Mouse (Mus musculus) erythroblast, embryonic 14.5 days (primary cell): ENCODE data around the gene Cnot11. TPM values are rescaled to one million over a fixed set of nuclear protein-coding genes. Genes with fewer than 3 reads are reported as not detected.

ENCODE experiments used
- H3K27me3 ChIP-seq: 2 replicates; pipeline ENCODE4 v1.6.1; 2012; ENCODE audit warnings: inconsistent platforms; ENCODE audit not compliant: control insufficient read depth
- H3K36me3 ChIP-seq: 2 replicates; pipeline ENCODE4 v1.6.1; 2012; ENCODE audit warnings: mild to moderate bottlenecking, inconsistent platforms; ENCODE audit not compliant: control insufficient read depth
- H3K4me1 ChIP-seq: 2 replicates; pipeline ENCODE4 v1.6.1; 2012; ENCODE audit warnings: inconsistent platforms; ENCODE audit not compliant: control insufficient read depth
- H3K4me3 ChIP-seq: replicated peaks from 2 replicates; pipeline ENCODE3; 2012; ENCODE audit warnings: moderate library complexity, mild to moderate bottlenecking, inconsistent platforms
- H3K9me3 ChIP-seq: 2 replicates; pipeline ENCODE4 v1.6.1; 2012; ENCODE audit warnings: low read length, inconsistent platforms, mixed read lengths; ENCODE audit not compliant: control insufficient read depth
- GATA1 ChIP-seq: IDR thresholded peaks from 2 replicates; pipeline ENCODE4 v1.6.1; 2012; ENCODE audit warnings: low read length, inconsistent platforms, mixed read lengths
- TAL1 ChIP-seq: IDR thresholded peaks from 3 replicates; pipeline ENCODE4 v1.6.1; 2012; ENCODE audit warnings: low read length, inconsistent platforms, mixed read lengths
- polyA plus RNA-seq: library from polyadenylated mRNA; stranded (reverse); fragments of >175 nt; gene quantifications from 2 replicates; pipeline ENCODE4 v1.2.3, GENCODE M21; 2012

The Cnot11 gene
- polyA plus RNA-seq, 1 experiment = 3.7 TPM

DNA sequence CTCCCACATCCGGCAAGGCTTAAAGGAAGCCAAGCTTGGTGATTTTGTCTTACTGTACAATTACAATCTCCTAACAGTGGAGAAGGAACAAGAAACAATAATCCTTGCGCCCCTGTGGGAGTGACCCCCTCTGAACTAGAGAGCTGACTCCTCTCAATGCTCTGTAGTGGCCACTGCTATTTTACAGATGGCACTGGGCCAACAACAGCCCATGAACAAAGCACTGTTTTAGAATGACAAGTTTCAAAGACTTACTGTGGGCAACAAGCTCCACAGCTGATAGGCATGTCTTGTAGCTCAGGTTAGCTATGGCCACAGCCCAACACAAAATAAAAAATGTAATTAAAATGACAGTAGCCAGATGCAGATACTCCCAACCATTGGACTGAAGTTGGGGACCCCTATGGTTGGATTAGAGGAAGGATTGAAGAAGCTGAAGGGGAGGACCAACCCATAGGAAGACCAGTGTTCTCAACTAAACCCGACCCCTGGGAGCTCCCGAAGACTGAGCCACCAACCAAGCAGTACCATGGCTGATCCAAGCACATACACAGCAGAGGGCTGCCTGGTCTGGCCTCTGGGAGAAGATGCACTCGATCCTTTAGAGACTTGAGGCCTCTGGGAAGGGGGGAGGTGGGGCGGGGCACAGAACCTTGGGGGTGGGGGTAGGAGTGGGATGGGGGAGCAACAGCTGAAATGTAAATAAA, 11.5 kb downstream of the Cnot11 start:
- peaks cover 85% of the 10 kb centered on the region for H3K36me3 ChIP-seq
- H3K4me3 ChIP-seq = no peak overlapping the region
- H3K4me1 ChIP-seq = no peaks in the 10 kb centered on the region
- no peaks in the 10 kb centered on the region for H3K9me3 ChIP-seq
- TF ChIP-seq TAL1 (no peak), GATA1 (no peak)
- H3K27me3 ChIP-seq = no peaks in the 10 kb centered on the region

DNA sequence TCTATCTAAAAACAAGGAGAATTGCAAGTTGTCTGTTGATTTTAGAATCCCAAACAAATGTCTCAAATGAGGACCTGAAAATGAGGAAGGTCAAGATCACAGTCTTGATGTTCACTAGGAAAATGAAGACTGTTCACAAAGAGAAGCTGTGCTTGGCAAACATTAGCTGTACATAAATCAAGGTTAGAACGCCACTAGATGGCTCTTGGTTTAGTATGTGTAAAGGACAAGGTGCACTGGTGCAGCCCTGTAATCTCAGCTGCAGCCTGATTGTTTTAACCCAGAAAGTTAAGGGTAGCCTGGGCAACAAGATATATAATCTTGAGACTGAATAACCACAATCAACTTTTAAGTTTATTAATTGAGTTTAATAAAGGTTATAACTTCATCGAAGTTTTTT, 12.4 kb downstream of the Cnot11 start:
- Histone ChIP-seq H3K4me1 (no peaks in the 10 kb centered on the region), H3K4me3 (no peak overlapping the region), H3K36me3 (peaks cover 83% of the 10 kb centered on the region), H3K27me3 (no peaks in the 10 kb centered on the region), H3K9me3 (no peaks in the 10 kb centered on the region)
- TF ChIP-seq TAL1 (no peak), GATA1 (no peak)

- Histone ChIP-seq H3K27me3 (no peaks in the 10 kb centered on the region), H3K4me1 (no peaks in the 10 kb centered on the region), H3K4me3 (no peak overlapping the region), H3K9me3 (no peaks in the 10 kb centered on the region), H3K36me3 (peaks cover 81% of the 10 kb centered on the region)
- no peak for TF ChIP-seq TAL1
Measured at GRCm38 (mm10) chr1:39549831-39550230, 15.0 kb downstream of the Cnot11 start.

DNA sequence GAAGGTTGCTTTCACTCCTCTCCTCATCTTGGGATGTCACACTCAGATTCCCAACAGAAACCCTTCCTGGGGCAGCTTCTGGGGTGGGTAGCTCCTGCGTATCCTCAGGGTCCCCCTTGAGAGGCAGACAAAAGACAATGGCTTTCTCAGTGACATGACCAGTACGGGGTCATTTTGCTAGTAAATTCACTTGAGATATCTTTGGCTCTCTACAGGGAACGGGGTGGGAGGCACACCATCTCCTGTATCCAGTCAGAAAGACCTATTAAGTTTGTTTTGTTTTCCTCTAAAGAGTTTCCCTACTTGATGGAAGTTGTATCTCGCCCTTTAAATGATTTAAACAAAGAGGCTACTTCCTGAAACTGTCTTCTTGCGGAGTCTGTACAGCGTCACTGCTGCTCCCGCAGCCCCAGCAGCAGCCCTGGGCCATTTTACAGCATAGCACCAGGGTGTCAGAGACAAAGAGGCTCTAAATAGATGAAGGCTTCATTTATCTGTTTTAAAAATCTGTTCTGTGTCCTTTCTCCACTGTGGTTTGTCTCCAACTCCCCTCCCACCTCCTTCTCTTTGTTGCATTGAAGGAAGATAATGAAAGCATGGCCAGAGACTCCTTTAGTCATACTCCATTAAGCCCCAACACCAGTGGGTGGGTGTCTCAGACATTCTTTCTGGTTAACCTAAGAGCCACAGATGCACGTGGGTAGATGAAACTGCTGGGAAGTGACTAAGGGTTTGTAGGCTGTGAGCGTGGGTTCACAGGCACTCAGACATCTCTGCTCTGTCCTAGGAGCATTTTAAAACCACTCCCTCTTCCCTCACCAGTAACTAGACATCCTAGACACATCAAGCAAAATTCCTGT, 21.0 kb downstream of the Cnot11 start:
- H3K36me3 ChIP-seq = peaks cover 84% of the 10 kb centered on the region
- no peaks in the 10 kb centered on the region for H3K9me3 ChIP-seq
- H3K27me3 ChIP-seq = no peaks in the 10 kb centered on the region
- H3K4me3 ChIP-seq = no peak overlapping the region
- TF ChIP-seq TAL1 (no peak), GATA1 (no peak)
- H3K4me1 ChIP-seq = no peaks in the 10 kb centered on the region

DNA sequence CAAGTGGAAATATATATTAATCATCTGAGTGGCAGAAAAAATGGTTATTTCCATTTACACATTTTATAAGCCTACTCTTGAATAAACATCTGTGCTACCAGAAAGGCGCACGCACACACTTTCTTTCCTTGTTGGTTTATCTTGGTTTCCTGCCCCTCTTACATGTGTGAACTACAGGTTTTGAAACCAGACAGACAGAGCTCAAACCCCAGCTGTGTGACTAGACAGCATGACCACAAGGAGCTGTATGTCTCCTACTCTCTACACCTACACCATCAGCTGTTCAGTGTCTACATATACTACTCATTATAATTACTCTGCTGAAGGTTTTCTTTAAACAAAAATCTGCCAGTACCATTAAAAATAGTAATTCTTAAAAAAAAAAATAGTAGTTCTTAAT, 24.2 kb downstream of the Cnot11 start:
- peaks cover 88% of the 10 kb centered on the region for H3K36me3 ChIP-seq
- H3K4me3 ChIP-seq = no peak overlapping the region
- no peaks in the 10 kb centered on the region for H3K27me3 ChIP-seq
- H3K9me3 ChIP-seq = no peaks in the 10 kb centered on the region
- TF ChIP-seq GATA1 (no peak), TAL1 (no peak)
- H3K4me1 ChIP-seq = no peaks in the 10 kb centered on the region

DNA sequence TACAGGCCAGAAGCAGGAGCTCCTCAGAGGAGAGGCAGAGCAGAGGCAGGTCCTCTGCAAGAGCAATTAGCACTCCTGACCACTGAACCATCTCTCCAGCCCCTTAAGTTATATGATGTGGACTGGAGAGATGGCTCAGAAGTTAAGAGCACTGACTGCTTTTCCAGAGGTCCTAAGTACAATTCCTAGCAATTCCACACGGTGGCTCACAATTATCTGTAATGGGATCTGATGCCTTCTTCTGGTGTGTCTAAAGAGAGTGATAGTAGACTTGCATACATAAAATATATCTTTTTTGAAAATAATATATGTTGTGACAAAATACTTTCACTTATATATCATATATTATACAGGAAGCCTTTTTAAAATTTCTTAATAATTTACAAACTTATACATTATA, 27.1 kb downstream of the Cnot11 start:
- Histone ChIP-seq H3K4me3 (no peak overlapping the region), H3K27me3 (no peaks in the 10 kb centered on the region), H3K9me3 (no peaks in the 10 kb centered on the region), H3K4me1 (no peaks in the 10 kb centered on the region), H3K36me3 (peaks cover 71% of the 10 kb centered on the region)
- TF ChIP-seq TAL1 (no peak), GATA1 (no peak)

DNA sequence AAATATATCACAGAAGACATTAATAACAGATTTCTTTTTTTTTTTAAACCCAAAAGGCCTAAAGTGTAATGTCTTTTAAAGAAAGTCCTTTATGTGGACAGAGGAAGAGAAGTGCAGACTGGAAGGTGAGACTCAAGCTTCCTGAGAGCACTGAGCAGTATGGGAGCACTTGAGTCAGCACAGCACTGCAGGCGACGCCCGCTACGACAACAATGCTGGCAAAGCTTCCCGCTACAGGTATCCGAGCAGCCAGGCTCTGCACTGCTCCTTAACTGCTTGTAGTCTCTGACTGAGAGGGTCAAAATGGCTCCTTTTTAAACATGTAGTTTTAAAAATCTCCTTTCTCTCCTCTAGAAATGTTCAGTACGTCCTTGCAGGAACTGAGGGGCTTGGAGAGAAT, 28.4 kb downstream of the Cnot11 start:
- H3K4me3 ChIP-seq = no peak overlapping the region
- no peak for TF ChIP-seq TAL1
- TF ChIP-seq GATA1 = no peak
- no peaks in the 10 kb centered on the region for H3K4me1 ChIP-seq
- no peaks in the 10 kb centered on the region for H3K9me3 ChIP-seq
- H3K27me3 ChIP-seq = no peaks in the 10 kb centered on the region
- H3K36me3 ChIP-seq = peaks cover 63% of the 10 kb centered on the region

DNA sequence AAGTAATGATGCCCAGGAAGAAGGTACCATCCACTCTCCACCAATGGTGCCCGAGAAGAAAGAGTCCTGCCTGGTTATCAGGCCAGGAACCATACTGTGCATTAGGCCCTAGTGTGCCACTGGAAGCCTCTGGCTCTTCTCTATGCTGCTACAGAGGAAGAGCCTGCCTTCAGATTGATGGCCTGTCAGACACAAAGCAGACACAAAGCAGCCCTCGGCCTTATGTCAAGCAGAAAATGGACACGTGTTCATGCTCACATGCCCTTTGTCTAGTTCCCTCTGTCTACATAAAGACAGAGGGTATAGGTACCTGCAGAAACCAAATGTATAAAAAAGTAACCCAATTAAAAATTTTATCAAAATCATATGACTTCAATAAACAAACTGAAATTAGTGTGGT, 29.8 kb downstream of the Cnot11 start:
- peaks cover 60% of the 10 kb centered on the region for H3K36me3 ChIP-seq

GRCm38 (mm10) chr1:39568079-39568478, 33.3 kb downstream of the Cnot11 start:
- Histone ChIP-seq H3K27me3 (no peaks in the 10 kb centered on the region), H3K4me3 (no peak overlapping the region), H3K4me1 (peaks cover 12% of the 10 kb centered on the region), H3K36me3 (peaks cover 49% of the 10 kb centered on the region), H3K9me3 (no peaks in the 10 kb centered on the region)
- TF ChIP-seq TAL1 = no peak
- no peak for TF ChIP-seq GATA1

More for the DNA sequence above, 29.8 kb downstream of the Cnot11 start:
- Histone ChIP-seq H3K4me3 (no peak overlapping the region), H3K9me3 (no peaks in the 10 kb centered on the region), H3K4me1 (peaks cover 9% of the 10 kb centered on the region), H3K27me3 (no peaks in the 10 kb centered on the region)
- TF ChIP-seq TAL1 = no peak
- TF ChIP-seq GATA1 = no peak

DNA sequence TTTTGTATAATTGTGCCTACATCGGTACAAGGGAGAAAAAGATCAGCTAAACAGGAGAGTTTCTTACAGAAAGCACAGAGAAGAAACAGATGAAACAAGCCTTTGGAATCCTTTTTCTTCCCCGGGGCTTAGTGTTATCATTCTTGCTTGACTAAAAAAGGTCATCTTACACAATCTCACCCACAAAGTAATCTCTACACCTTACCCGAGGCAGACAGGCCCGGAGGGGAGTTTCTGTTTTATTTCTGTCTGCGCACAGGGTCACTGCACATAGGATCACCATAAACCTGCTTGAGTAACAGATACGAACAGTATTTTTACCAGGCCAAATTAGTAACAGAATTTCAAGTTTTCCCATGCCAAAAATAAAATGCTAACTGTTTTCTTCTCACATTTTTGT, 36.9 kb downstream of the Cnot11 start:
- peaks cover 29% of the 10 kb centered on the region for H3K36me3 ChIP-seq
- H3K9me3 ChIP-seq = no peaks in the 10 kb centered on the region
- no peak overlapping the region for H3K4me3 ChIP-seq
- no peak for TF ChIP-seq TAL1
- TF ChIP-seq GATA1 = no peak
- no peaks in the 10 kb centered on the region for H3K27me3 ChIP-seq
- H3K4me1 ChIP-seq = peaks cover 42% of the 10 kb centered on the region
